Mouse (Mus musculus) ES-E14 (cell line): ENCODE results near the gene Gpc6. TPM values are rescaled to one million over a fixed set of nuclear protein-coding genes. Genes with fewer than 3 reads are reported as not detected.

ENCODE experiments used
- DNase-seq: peaks from one replicate; pipeline ENCODE4 v3.0.0-alpha.2; 2013; ENCODE audit warnings: low read depth, low spot score
- H3K27ac ChIP-seq: 2 replicates; pipeline ENCODE4 v1.5.1; 2012; ENCODE audit warnings: low read depth, mild to moderate bottlenecking, low read length, moderate library complexity, mixed read lengths; ENCODE audit not compliant: poor library complexity, insufficient read depth, severe bottlenecking
- H3K36me3 ChIP-seq: 2 replicates; pipeline ENCODE4 v1.6.1; 2012; ENCODE audit warnings: mild to moderate bottlenecking, low read length, moderate library complexity, mixed read lengths; ENCODE audit not compliant: control insufficient read depth, poor library complexity, insufficient read depth, severe bottlenecking
- H3K4me1 ChIP-seq, 2 experiments: fragments of 150-350 bp in 1 of 2; sonication (generic) in 1 of 2; 2 replicates each; pipeline ENCODE4 v1.6.1; 2012; ENCODE audit warnings: low read length in 2 of 2, mild to moderate bottlenecking in 1 of 2, mixed read lengths in 1 of 2; ENCODE audit not compliant: control insufficient read depth in 2 of 2, insufficient read depth in 2 of 2, poor library complexity in 1 of 2
- H3K4me3 ChIP-seq, 2 experiments: fragments of 150-350 bp in 1 of 2; sonication (generic) in 1 of 2; 2 replicates each; pipeline ENCODE4 v1.5.1; 2012; ENCODE audit warnings: low read length in 2 of 2, low read depth in 1 of 2, mild to moderate bottlenecking in 1 of 2, mixed read lengths in 1 of 2; ENCODE audit not compliant: insufficient read depth in 1 of 2, poor library complexity in 1 of 2, severe bottlenecking in 1 of 2
- H3K9ac ChIP-seq: 2 replicates; pipeline ENCODE4 v1.6.1; 2012; ENCODE audit warnings: low read depth, mild to moderate bottlenecking, low read length, mixed read lengths; ENCODE audit not compliant: poor library complexity, insufficient read depth, severe bottlenecking
- H3K9me3 ChIP-seq: fragments of 150-350 bp; sonication (generic); 2 replicates; pipeline ENCODE4 v1.6.1; 2012; ENCODE audit warnings: low read depth, mild to moderate bottlenecking, low read length; ENCODE audit not compliant: control insufficient read depth, insufficient read depth
- CHD2 ChIP-seq: IDR thresholded peaks from 2 replicates; pipeline ENCODE4 v1.6.1; 2014; ENCODE audit warnings: mild to moderate bottlenecking, low read depth, low read length, inconsistent platforms
- HCFC1 ChIP-seq: IDR thresholded peaks from 2 replicates; pipeline ENCODE4 v1.6.1; 2012; ENCODE audit warnings: low read length, inconsistent platforms, borderline replicate concordance; ENCODE audit not compliant: insufficient read depth
- MAFK ChIP-seq: IDR thresholded peaks from 2 replicates; pipeline ENCODE4 v1.6.1; 2014; ENCODE audit warnings: mild to moderate bottlenecking, low read depth, low read length, inconsistent platforms; ENCODE audit not compliant: insufficient read depth
- ZC3H11A ChIP-seq: IDR thresholded peaks from 2 replicates; pipeline ENCODE4 v1.6.1; 2012; ENCODE audit warnings: low read depth, mild to moderate bottlenecking, inconsistent platforms, low read length, borderline replicate concordance
- ZNF384 ChIP-seq: IDR thresholded peaks from 2 replicates; pipeline ENCODE4 v1.6.1; 2012; ENCODE audit warnings: low read depth, low read length, inconsistent platforms
- in situ Hi-C, 2 experiments: fragments of 600-800 bp; cut with MboI; formaldehyde crosslinking; loops; one replicate each; pipeline ENCODE4 v1.15.1; 2025; ENCODE audit warnings: low sequenced_read_pairs in 2 of 2, inconsistent platforms in 1 of 2; ENCODE audit not compliant: unreplicated experiment in 2 of 2
- total RNA-seq: library from RNA; depleted of rRNA; stranded (reverse); fragments of 300-350 nt; gene quantifications from 2 replicates; pipeline ENCODE4 v1.2.3, GENCODE M21; 2012

The Gpc6 gene
- total RNA-seq, 1 experiment: 3.2 TPM

GRCm38 (mm10) chr14:116981711-116982110 lies 56.6 kb downstream of the Gpc6 start:
- Histone ChIP-seq H3K4me3 (no peak overlapping the region), H3K9me3 (no peaks in the 10 kb centered on the region), H3K36me3 (no peaks in the 10 kb centered on the region), H3K4me1 (no peaks in the 10 kb centered on the region), H3K9ac (no peak overlapping the region), H3K27ac (no peak overlapping the region)
- in situ Hi-C loops: no loop called here
- TF ChIP-seq HCFC1: no peak
- TF ChIP-seq ZC3H11A: no peak
- no peak for TF ChIP-seq MAFK
- no peak for TF ChIP-seq ZNF384
- no peak for TF ChIP-seq CHD2
- no peak for DNase-seq

GRCm38 (mm10) chr14:116987341-116987740 lies 62.2 kb downstream of the Gpc6 start:
- Histone ChIP-seq H3K4me3 (no peak overlapping the region), H3K36me3 (no peaks in the 10 kb centered on the region), H3K4me1 (no peaks in the 10 kb centered on the region), H3K9me3 (no peaks in the 10 kb centered on the region), H3K27ac (no peak overlapping the region), H3K9ac (no peak overlapping the region)
- TF ChIP-seq ZNF384 (no peak), ZC3H11A (no peak), MAFK (no peak), CHD2 (no peak), HCFC1 (no peak)
- in situ Hi-C loops: no loop called here
- no peak for DNase-seq

GRCm38 (mm10) chr14:117000376-117000775 lies 75.3 kb downstream of the Gpc6 start:
- TF ChIP-seq ZC3H11A (no peak), MAFK (no peak), HCFC1 (no peak), CHD2 (no peak), ZNF384 (no peak)
- no peak for DNase-seq
- H3K4me1 ChIP-seq: no peaks in the 10 kb centered on the region
- H3K9ac ChIP-seq: no peak overlapping the region
- no peak overlapping the region for H3K4me3 ChIP-seq
- H3K9me3 ChIP-seq: no peaks in the 10 kb centered on the region
- in situ Hi-C loops: no loop called here
- H3K36me3 ChIP-seq: no peaks in the 10 kb centered on the region
- no peak overlapping the region for H3K27ac ChIP-seq

- Histone ChIP-seq H3K4me3 (no peak overlapping the region), H3K9me3 (no peaks in the 10 kb centered on the region), H3K36me3 (no peaks in the 10 kb centered on the region), H3K9ac (no peak overlapping the region), H3K4me1 (no peaks in the 10 kb centered on the region), H3K27ac (no peak overlapping the region)
- DNase-seq: no peak
- in situ Hi-C loops: no loop called here
- TF ChIP-seq ZNF384 (no peak), ZC3H11A (no peak), MAFK (no peak), CHD2 (no peak), HCFC1 (no peak)
Measured at GRCm38 (mm10) chr14:117002313-117002712, 77.2 kb downstream of the Gpc6 start.

GRCm38 (mm10) chr14:117008781-117009180 lies 83.7 kb downstream of the Gpc6 start:
- Histone ChIP-seq H3K9ac (no peak overlapping the region), H3K36me3 (no peaks in the 10 kb centered on the region), H3K9me3 (no peaks in the 10 kb centered on the region), H3K4me3 (no peak overlapping the region), H3K4me1 (no peaks in the 10 kb centered on the region), H3K27ac (no peak overlapping the region)
- in situ Hi-C loops: no loop called here
- no peak for DNase-seq
- TF ChIP-seq MAFK (no peak), CHD2 (no peak), ZNF384 (no peak), HCFC1 (no peak), ZC3H11A (no peak)
